Mouse (Mus musculus) thymus, postnatal 0 days (tissue): ENCODE results near the gene Psen2. TPM values are rescaled to one million over a fixed set of nuclear protein-coding genes. Genes with fewer than 3 reads are reported as not detected.

Experiments used
- DNase-seq: peaks from one replicate; pipeline ENCODE4 v3.0.0-alpha.2; 2015; ENCODE audit warnings: low spot score
- polyA plus RNA-seq: library from polyadenylated mRNA; unstranded; fragments of >200 nt; fragmentation: Nextera tagmentation; extraction: Ambion mirVana; gene quantifications from 2 replicates; pipeline ENCODE4 v1.2.1, GENCODE M21; 2015

The Psen2 gene
- polyA plus RNA-seq, 1 experiment from 2014 or later = 11.6 TPM

DNA sequence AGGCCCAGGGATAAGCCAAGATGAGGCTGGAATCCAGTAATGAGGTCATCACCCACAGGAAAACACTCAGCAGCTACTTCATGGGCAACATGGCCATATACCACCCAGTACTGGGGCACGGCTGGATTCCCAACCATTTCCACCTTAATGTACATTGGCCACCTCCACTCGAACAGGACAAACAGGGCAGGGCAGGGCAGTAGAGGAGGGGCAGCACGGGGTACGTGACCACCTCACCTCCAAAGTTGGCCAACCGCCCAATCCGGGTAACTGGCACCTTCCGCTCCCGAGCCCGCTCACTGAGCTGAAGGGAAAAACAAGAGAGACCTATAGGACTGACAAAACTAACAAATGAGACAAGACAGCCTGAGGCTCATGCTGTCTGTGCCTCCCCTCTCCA, 84.9 kb downstream of the Psen2 start:
- no peak for DNase-seq

Other genes with a start within 250 kb of the Psen2 start
- gene Coq8a, start 63.8 kb downstream of the Psen2 start, polyA plus RNA-seq = 12.6 and 14.1 TPM in 2 replicates
- 12.4 and 17.6 TPM in 2 replicates for gene Itpkb, start 67.0 kb upstream of the Psen2 start, polyA plus RNA-seq
- 0.22 and 0.28 TPM in 2 replicates for gene Stum, start 220.1 kb upstream of the Psen2 start, polyA plus RNA-seq